Mouse (Mus musculus) mesoderm, embryonic 11.5 days (tissue): ENCODE results near the gene Fam196b.

Source experiments
- DNase-seq: peaks from one replicate; pipeline ENCODE4 v3.0.0-alpha.2; 2012; ENCODE audit warnings: low read depth, low spot score

Fam196b gene

GRCm38 (mm10) chr11:34332344-34333031 is 17.9 kb downstream of the Fam196b start:
- DNase-seq: no peak

- no peak for DNase-seq
Observed at GRCm38 (mm10) chr11:34337907-34338306, 23.3 kb downstream of the Fam196b start.

- no peak for DNase-seq
Observed at GRCm38 (mm10) chr11:34339693-34340092, 25.1 kb downstream of the Fam196b start.

- no peak for DNase-seq
Observed at GRCm38 (mm10) chr11:34343742-34344307, 29.2 kb downstream of the Fam196b start.

- no peak for DNase-seq
Observed at GRCm38 (mm10) chr11:34344310-34344709, 29.7 kb downstream of the Fam196b start.

- DNase-seq: no peak
Observed at GRCm38 (mm10) chr11:34348287-34348918, 33.8 kb downstream of the Fam196b start.

- no peak for DNase-seq
Observed at GRCm38 (mm10) chr11:34349453-34350056, 34.9 kb downstream of the Fam196b start.

GRCm38 (mm10) chr11:34355406-34355805 is 40.8 kb downstream of the Fam196b start:
- no peak for DNase-seq

GRCm38 (mm10) chr11:34356109-34356508 is 41.5 kb downstream of the Fam196b start:
- peak; percentile 66 for DNase-seq

- no peak for DNase-seq
Observed at GRCm38 (mm10) chr11:34372224-34372623, 57.6 kb downstream of the Fam196b start.

GRCm38 (mm10) chr11:34375557-34375956 is 60.9 kb downstream of the Fam196b start:
- no peak for DNase-seq

- peak; percentile 15 for DNase-seq
Observed at GRCm38 (mm10) chr11:34377649-34378048, 63.0 kb downstream of the Fam196b start.

GRCm38 (mm10) chr11:34383501-34383900 is 68.9 kb downstream of the Fam196b start:
- DNase-seq: no peak

- no peak for DNase-seq
Observed at GRCm38 (mm10) chr11:34384178-34384577, 69.6 kb downstream of the Fam196b start.

GRCm38 (mm10) chr11:34385001-34385688 is 70.5 kb downstream of the Fam196b start:
- no peak for DNase-seq

GRCm38 (mm10) chr11:34389261-34390116 is 74.9 kb downstream of the Fam196b start:
- no peak for DNase-seq

- no peak for DNase-seq
Observed at GRCm38 (mm10) chr11:34392105-34392504, 77.5 kb downstream of the Fam196b start.

- no peak for DNase-seq
Observed at GRCm38 (mm10) chr11:34395802-34396201, 81.2 kb downstream of the Fam196b start.

- DNase-seq: no peak
Observed at GRCm38 (mm10) chr11:34397661-34398060, 83.0 kb downstream of the Fam196b start.

GRCm38 (mm10) chr11:34398555-34398954 is 83.9 kb downstream of the Fam196b start:
- no peak for DNase-seq

GRCm38 (mm10) chr11:34401343-34401742 is 86.7 kb downstream of the Fam196b start:
- DNase-seq: no peak
